Mouse (Mus musculus) left cerebral cortex, adult 18-20 months (tissue): ENCODE data around the gene Dclk3. TPM values are rescaled to one million over a fixed set of nuclear protein-coding genes. Genes with fewer than 3 reads are reported as not detected.
A peak's percentile ranks its signal among the peaks of the same experiment; 100 is the strongest.

ENCODE experiments used
- DNase-seq, 2 experiments: peaks; one replicate each; pipeline ENCODE4 v3.0.0; 2021 to 2022; ENCODE audit warnings: low spot score in 2 of 2, mixed read lengths in 1 of 2
- total RNA-seq, 2 experiments: library from RNA; stranded (reverse); gene quantifications; 2 replicates each; pipeline ENCODE4 v1.2.3; 2021

Gene Dclk3
- total RNA-seq, 2 experiments from 2014 or later: 44.6 to 53.7 TPM

DNA sequence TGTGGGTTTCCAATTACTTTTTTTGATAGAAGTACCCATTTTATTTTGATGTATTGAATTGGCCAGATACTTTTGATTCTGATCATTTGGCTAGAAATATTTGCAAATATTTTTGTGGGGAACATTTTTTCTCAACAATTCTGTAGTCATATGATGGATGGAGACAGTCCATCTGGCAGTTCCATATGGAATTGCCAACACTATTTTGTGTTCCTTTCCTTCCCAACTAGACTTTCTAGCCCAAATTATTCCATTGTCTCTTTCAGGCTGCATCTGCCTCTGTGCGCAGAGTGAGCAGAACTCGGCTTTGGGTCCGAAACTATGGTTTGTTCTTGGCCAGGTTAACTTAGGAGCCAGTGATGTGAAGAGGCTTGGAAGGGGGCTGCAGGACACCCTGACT is 42.1 kb downstream of the Dclk3 start:
- DNase-seq: no peak

- DNase-seq: no peak
These were observed 48.0 kb downstream of the Dclk3 start for GRCm38 (mm10) chr9:111486645-111487477.

DNA sequence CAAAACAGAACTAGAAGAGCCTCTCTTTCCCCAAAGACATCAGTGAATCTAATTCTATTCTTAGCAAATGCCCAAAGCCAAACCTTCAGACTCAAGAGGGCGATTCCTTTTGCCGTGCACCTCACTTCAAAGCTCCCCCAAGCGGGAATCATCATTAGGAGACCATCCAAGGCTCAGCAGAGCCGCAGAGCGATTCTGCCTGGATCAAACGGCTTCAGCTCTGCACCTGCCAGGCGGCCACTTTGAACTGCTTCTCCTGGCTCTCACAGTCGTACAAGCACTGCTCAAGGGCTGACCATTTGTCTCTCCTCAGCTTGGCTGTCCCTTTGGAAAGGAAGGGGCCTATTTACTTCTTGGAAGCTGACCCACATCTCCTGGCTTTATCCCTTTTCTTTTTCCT is 51.7 kb downstream of the Dclk3 start:
- DNase-seq: no peak

- DNase-seq: no peak
These were observed 52.4 kb downstream of the Dclk3 start for GRCm38 (mm10) chr9:111491280-111491679.

GRCm38 (mm10) chr9:111493490-111493889 is 54.6 kb downstream of the Dclk3 start:
- DNase-seq: no peak

- DNase-seq: peak; percentile 74 to 83
These were observed 56.7 kb downstream of the Dclk3 start for GRCm38 (mm10) chr9:111495561-111495960.

GRCm38 (mm10) chr9:111497074-111497811 is 58.4 kb downstream of the Dclk3 start:
- DNase-seq: peak; percentile 84 to 88

GRCm38 (mm10) chr9:111500211-111500610 is 61.3 kb downstream of the Dclk3 start:
- DNase-seq: no peak

- no peak for DNase-seq
These were observed 67.2 kb downstream of the Dclk3 start for GRCm38 (mm10) chr9:111506075-111506474.

- DNase-seq: peak in 1 of 2 experiments; percentile 22
These were observed 75.9 kb downstream of the Dclk3 start for GRCm38 (mm10) chr9:111514586-111515473.

DNA sequence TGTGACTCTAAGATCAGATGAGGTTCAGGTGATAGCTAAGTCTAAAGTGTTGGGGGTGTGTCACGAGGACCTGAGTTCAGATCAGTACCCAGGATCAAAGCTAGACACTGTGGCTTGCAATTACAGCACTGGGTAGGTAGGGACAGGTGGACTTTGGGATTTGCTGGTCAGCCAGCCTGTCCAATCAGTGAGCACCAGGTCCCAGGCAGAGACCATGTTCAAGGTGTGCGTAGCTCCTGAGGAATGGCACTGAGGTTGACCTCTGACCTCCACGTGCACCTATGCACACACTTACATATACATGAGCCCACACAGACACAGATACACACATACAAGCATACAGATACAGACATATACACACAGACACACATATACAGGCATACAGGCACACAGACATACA is 76.7 kb downstream of the Dclk3 start:
- DNase-seq: no peak

GRCm38 (mm10) chr9:111522226-111522625 is 83.3 kb downstream of the Dclk3 start:
- no peak for DNase-seq

GRCm38 (mm10) chr9:111523111-111523510 is 84.2 kb downstream of the Dclk3 start:
- no peak for DNase-seq

DNA sequence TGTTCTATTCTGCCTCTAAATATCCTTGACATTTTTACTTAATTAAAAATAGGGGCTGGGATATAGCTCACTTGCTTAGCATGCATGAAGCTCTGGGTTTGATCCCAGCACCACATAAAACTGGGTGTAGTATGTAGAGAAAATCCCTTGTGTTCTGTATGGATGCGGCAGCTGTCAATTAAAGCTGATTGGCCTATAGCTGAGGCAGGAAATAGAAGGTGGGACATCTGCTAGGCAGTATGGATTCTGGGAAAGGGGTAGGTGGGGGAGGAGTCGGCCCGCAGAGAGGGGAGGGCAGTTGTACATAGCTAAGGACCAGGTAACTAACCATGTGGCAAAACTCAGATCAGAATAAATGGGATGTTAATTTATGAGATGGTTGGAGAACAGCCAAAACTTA is 85.0 kb downstream of the Dclk3 start:
- DNase-seq: no peak

GRCm38 (mm10) chr9:111534744-111535423 is 96.0 kb downstream of the Dclk3 start:
- no peak for DNase-seq

- no peak for DNase-seq
These were observed 96.7 kb downstream of the Dclk3 start for GRCm38 (mm10) chr9:111535445-111536064.
